In genomic region chr2:34370725-34371440, GRCm38 (mm10) we compare ENCODE assay signal across 8 mouse cellular contexts. TPM values are rescaled to one million over a fixed set of nuclear protein-coding genes. Genes with fewer than 3 reads are reported as not detected.
DNase-seq lines count a peak whose midpoint lies in the region; ATAC-seq and TF ChIP-seq lines count a peak whose summit lies in the region.

No protein-coding gene starts in this region.

- H3K4me1 ChIP-seq in forebrain, embryonic 14.5 days (ENCODE audit: control insufficient read depth, insufficient read depth, low read length) = no peaks in the 10 kb centered on the region
- no peaks in the 10 kb centered on the region for H3K4me1 ChIP-seq in hindbrain, embryonic 11.5 days (replicated peaks; ENCODE audit: control insufficient read depth, insufficient read depth, low read length)
- H3K4me1 ChIP-seq in limb, embryonic 13.5 days = peaks cover 25% of the 10 kb centered on the region
- H3K4me1 ChIP-seq in midbrain, postnatal 0 days (ENCODE audit: insufficient read depth, low read length) = no peaks in the 10 kb centered on the region
- H3K4me1 ChIP-seq in stomach, embryonic 14.5 days (ENCODE audit: control insufficient read depth, insufficient read depth, low read length) = peaks cover 17% of the 10 kb centered on the region

- no peaks in the 10 kb centered on the region for H3K9me3 ChIP-seq in forebrain, embryonic 14.5 days (replicated peaks; ENCODE audit: control insufficient read depth, low read length)
- H3K9me3 ChIP-seq in hindbrain, embryonic 11.5 days (ENCODE audit: control insufficient read depth, low read length) = no peaks in the 10 kb centered on the region
- H3K9me3 ChIP-seq in limb, embryonic 13.5 days = no peaks in the 10 kb centered on the region
- H3K9me3 ChIP-seq in midbrain, postnatal 0 days (ENCODE audit: low read length) = no peaks in the 10 kb centered on the region
- no peaks in the 10 kb centered on the region for H3K9me3 ChIP-seq in stomach, embryonic 14.5 days (ENCODE audit: control insufficient read depth, low read depth, low read length)

- H3K9ac ChIP-seq in forebrain, embryonic 14.5 days (ENCODE audit: low read length) = peak overlapping the region; percentile 82
- peak overlapping the region; percentile 99 for H3K9ac ChIP-seq in hindbrain, embryonic 11.5 days (ENCODE audit: low read depth, low read length)
- peak overlapping the region; percentile 92 for H3K9ac ChIP-seq in limb, embryonic 13.5 days
- peak overlapping the region; percentile 81 for H3K9ac ChIP-seq in midbrain, postnatal 0 days (replicated peaks; ENCODE audit: low read length, poor library complexity, severe bottlenecking)
- H3K9ac ChIP-seq in stomach, embryonic 14.5 days (replicated peaks; ENCODE audit: low read depth, low read length) = peak overlapping the region; percentile 80

- WGBS in forebrain, embryonic 14.5 days = under 1% methylated on average over 42 of the region's 42 CpGs
- WGBS in hindbrain, embryonic 11.5 days = 0% methylated on average over 42 of the region's 42 CpGs
- WGBS in limb, embryonic 13.5 days = under 1% methylated on average over 42 of the region's 42 CpGs
- under 1% methylated on average over 41 of the region's 42 CpGs for WGBS in midbrain, postnatal 0 days
- WGBS in stomach, embryonic 14.5 days = under 1% methylated on average over 42 of the region's 42 CpGs

- peak overlapping the region; percentile 93 for H3K4me2 ChIP-seq in forebrain, embryonic 14.5 days (ENCODE audit: low read length)
- H3K4me2 ChIP-seq in hindbrain, embryonic 11.5 days (replicated peaks; ENCODE audit: low read depth, low read length) = peak overlapping the region; percentile 72
- H3K4me2 ChIP-seq in limb, embryonic 13.5 days (replicated peaks) = peak overlapping the region; percentile 97
- peak overlapping the region; percentile 98 for H3K4me2 ChIP-seq in midbrain, postnatal 0 days (ENCODE audit: low read depth, low read length, poor library complexity, severe bottlenecking)
- peak overlapping the region; percentile 85 for H3K4me2 ChIP-seq in stomach, embryonic 14.5 days (replicated peaks; ENCODE audit: low read depth, low read length)

- no peaks in the 10 kb centered on the region for H3K27me3 ChIP-seq in forebrain, embryonic 14.5 days (replicated peaks; ENCODE audit: control insufficient read depth, insufficient read depth, low read length)
- H3K27me3 ChIP-seq in hindbrain, embryonic 11.5 days (ENCODE audit: control insufficient read depth, insufficient read depth, low read length) = no peaks in the 10 kb centered on the region
- peaks cover 16% of the 10 kb centered on the region for H3K27me3 ChIP-seq in limb, embryonic 13.5 days
- H3K27me3 ChIP-seq in midbrain, postnatal 0 days (ENCODE audit: insufficient read depth, low read length) = no peaks in the 10 kb centered on the region; the same call in 1 of the 2 replicates
- H3K27me3 ChIP-seq in stomach, embryonic 14.5 days (ENCODE audit: control insufficient read depth, insufficient read depth, low read length) = no peaks in the 10 kb centered on the region

- no peak for ATAC-seq in forebrain, embryonic 14.5 days
- no peak for ATAC-seq in hindbrain, embryonic 11.5 days (ENCODE audit: low FRiP score)
- ATAC-seq in limb, embryonic 13.5 days (ENCODE audit: low FRiP score, low read depth) = no peak
- no peak for ATAC-seq in midbrain, postnatal 0 days (ENCODE audit: low FRiP score)
- ATAC-seq in stomach, embryonic 14.5 days (ENCODE audit: insufficient number of reproducible peaks, insufficient read depth, low FRiP score, low read depth) = no peak

- H3K4me3 ChIP-seq in forebrain, embryonic 14.5 days (ENCODE audit: low read depth, low read length) = peak overlapping the region; percentile 86
- peak overlapping the region; percentile 95 for H3K4me3 ChIP-seq in hindbrain, embryonic 11.5 days (ENCODE audit: low read depth, low read length)
- H3K4me3 ChIP-seq in limb, embryonic 13.5 days = peak overlapping the region; percentile 82
- H3K4me3 ChIP-seq in midbrain, postnatal 0 days (ENCODE audit: low read depth, low read length) = peak overlapping the region; percentile 90
- H3K4me3 ChIP-seq in stomach, embryonic 14.5 days (ENCODE audit: low read depth, low read length) = peak overlapping the region; percentile 86

- H3K36me3 ChIP-seq in forebrain, embryonic 14.5 days (ENCODE audit: control insufficient read depth, insufficient read depth, low read length) = no peaks in the 10 kb centered on the region
- no peaks in the 10 kb centered on the region for H3K36me3 ChIP-seq in hindbrain, embryonic 11.5 days (ENCODE audit: control insufficient read depth, insufficient read depth, low read length)
- H3K36me3 ChIP-seq in limb, embryonic 13.5 days = no peaks in the 10 kb centered on the region
- no peaks in the 10 kb centered on the region for H3K36me3 ChIP-seq in midbrain, postnatal 0 days (ENCODE audit: insufficient read depth, low read length)
- H3K36me3 ChIP-seq in stomach, embryonic 14.5 days (ENCODE audit: control insufficient read depth, insufficient read depth, low read length) = no peaks in the 10 kb centered on the region

- peak overlapping the region; percentile 95 for H3K27ac ChIP-seq in forebrain, embryonic 14.5 days (ENCODE audit: low read depth, low read length)
- peak overlapping the region; percentile 99 for H3K27ac ChIP-seq in hindbrain, embryonic 11.5 days (ENCODE audit: low read depth, low read length)
- peak overlapping the region; percentile 96; the same call in 1 of the 2 replicates for H3K27ac ChIP-seq in limb, embryonic 13.5 days
- peak overlapping the region; percentile 89 for H3K27ac ChIP-seq in midbrain, postnatal 0 days (ENCODE audit: low read depth, low read length)
- peak overlapping the region; percentile 97 for H3K27ac ChIP-seq in stomach, embryonic 14.5 days (ENCODE audit: low read length)

- TF ChIP-seq CTCF in midbrain, postnatal 0 days (IDR thresholded peaks at IDR 0.05) = no peak

- DNase-seq in MN1 (ENCODE audit: low spot score) = peak; percentile 34
- peak; percentile 44 for DNase-seq in c-Kit-positive CD71-positive TER-119-positive erythroid progenitor cells, embryonic 14.5 days (ENCODE audit: low spot score)
- peak; percentile 37 for DNase-seq in forebrain, embryonic 14.5 days (ENCODE audit: low spot score)
- DNase-seq in hindbrain, embryonic 11.5 days (ENCODE audit: low spot score) = peak; percentile 63
- DNase-seq in midbrain, postnatal 0 days (ENCODE audit: low spot score) = no peak
- DNase-seq in frontal cortex, adult 2 months (ENCODE audit: extremely low spot score in 1 of 2, low spot score in 1 of 2) = no peak

RNA-seq across cellular contexts. Expression of gene Pbx3, which starts 2.1 kb away (rescaled TPM):
- polyA plus RNA-seq in forebrain, embryonic 14.5 days (2014; fragmentation: Nextera tagmentation; extraction: Ambion mirVana) = 60.3 and 61.9 TPM in 2 replicates
- 87.4 and 90.3 TPM in 2 replicates for polyA plus RNA-seq in hindbrain, embryonic 11.5 days (2014; fragmentation: Nextera tagmentation; extraction: Ambion mirVana)
- 23.8 and 24.0 TPM in 2 replicates for polyA plus RNA-seq in limb, embryonic 13.5 days (2015; fragmentation: Nextera tagmentation; extraction: Ambion mirVana)
- 105 and 117 TPM in 2 replicates for total RNA-seq in midbrain, postnatal 0 days (2014; rRNA removed)
- polyA plus RNA-seq in midbrain, postnatal 0 days (2015; fragmentation: Nextera tagmentation; extraction: Ambion mirVana) = 62.3 and 68.3 TPM in 2 replicates
- 35.3 and 35.7 TPM in 2 replicates for polyA plus RNA-seq in stomach, embryonic 14.5 days (2014; fragmentation: Nextera tagmentation; extraction: Ambion mirVana)
- 110 and 116 TPM in 2 replicates for polyA plus RNA-seq in frontal cortex, adult 2 months (2012; rRNA removed)

RNA-seq across cellular contexts. Expression of gene Mapkap1, which starts 35.7 kb away (rescaled TPM):
- 105 and 107 TPM in 2 replicates for polyA plus RNA-seq in forebrain, embryonic 14.5 days (2014; fragmentation: Nextera tagmentation; extraction: Ambion mirVana)
- polyA plus RNA-seq in hindbrain, embryonic 11.5 days (2014; fragmentation: Nextera tagmentation; extraction: Ambion mirVana) = 92.5 and 101 TPM in 2 replicates
- 110 and 114 TPM in 2 replicates for polyA plus RNA-seq in limb, embryonic 13.5 days (2015; fragmentation: Nextera tagmentation; extraction: Ambion mirVana)
- total RNA-seq in midbrain, postnatal 0 days (2014; rRNA removed) = 101 and 121 TPM in 2 replicates
- 73.5 and 83.0 TPM in 2 replicates for polyA plus RNA-seq in midbrain, postnatal 0 days (2015; fragmentation: Nextera tagmentation; extraction: Ambion mirVana)
- polyA plus RNA-seq in stomach, embryonic 14.5 days (2014; fragmentation: Nextera tagmentation; extraction: Ambion mirVana) = 90.7 and 91.1 TPM in 2 replicates
- 54.8 and 58.1 TPM in 2 replicates for polyA plus RNA-seq in frontal cortex, adult 2 months (2012; rRNA removed)

Comparison
In these comparisons a context has a peak if more than half of its experiments do, and no peak if none do; other contexts are left out.
1. DNase-seq: peak in MN1 (single experiment), c-Kit-positive CD71-positive TER-119-positive erythroid progenitor cells, embryonic 14.5 days (single experiment), forebrain, embryonic 14.5 days (single experiment) and hindbrain, embryonic 11.5 days (single experiment); none in midbrain, postnatal 0 days (single experiment) and frontal cortex, adult 2 months (0 of 2).
2. Peak in every context shown above with its lines, with median percentiles within 50 percentile points of each other: H3K27ac ChIP-seq, H3K4me2 ChIP-seq, H3K4me3 ChIP-seq and H3K9ac ChIP-seq.